Mouse (Mus musculus): ENCODE data around the gene Lrwd1.

- no peak for TF ChIP-seq MAFK (IDR thresholded peaks at IDR 0.05; ENCODE audit: insufficient read depth, low read depth, low read length)
- TF ChIP-seq ZNF384 (IDR thresholded peaks at IDR 0.05; ENCODE audit: low read depth, low read length) = no peak
- TF ChIP-seq HCFC1 (IDR thresholded peaks at IDR 0.05; ENCODE audit: borderline replicate concordance, insufficient read depth, low read length) = no peak
- no peak for TF ChIP-seq ZC3H11A (IDR thresholded peaks at IDR 0.05; ENCODE audit: borderline replicate concordance, low read depth, low read length)
These were observed 8.9 kb upstream of the Lrwd1 start for GRCm38 (mm10) chr5:136144606-136145430.
